Mouse (Mus musculus) erythroblast, adult 5-6 weeks (primary cell): ENCODE measurements around the gene Rapgef5. TPM values are rescaled to one million over a fixed set of nuclear protein-coding genes. Genes with fewer than 3 reads are reported as not detected.

ENCODE experiments used
- ATAC-seq: replicated peaks from 2 replicates; pipeline ENCODE4 v1.8.0; 2016; ENCODE audit warnings: moderate number of reproducible peaks, mild to moderate bottlenecking, moderate TSS enrichment, inconsistent platforms; ENCODE audit not compliant: poor library complexity, low FRiP score, severe bottlenecking
- total RNA-seq, 2 experiments: library from RNA; stranded (forward) in 1 of 2; stranded (reverse) in 1 of 2; fragments of 150-400 nt in 1 of 2; fragments of 200-764, 138-1000 nt in 1 of 2; gene quantifications; 2 replicates each; pipeline versions ENCODE4 v1.2.3 to v1.2.4; 2015 to 2017; ENCODE audit warnings: low replicate concordance in 2 of 2

The Rapgef5 gene
- total RNA-seq, 2 experiments from 2014 or later: 0.19 to 0.94 TPM

DNA sequence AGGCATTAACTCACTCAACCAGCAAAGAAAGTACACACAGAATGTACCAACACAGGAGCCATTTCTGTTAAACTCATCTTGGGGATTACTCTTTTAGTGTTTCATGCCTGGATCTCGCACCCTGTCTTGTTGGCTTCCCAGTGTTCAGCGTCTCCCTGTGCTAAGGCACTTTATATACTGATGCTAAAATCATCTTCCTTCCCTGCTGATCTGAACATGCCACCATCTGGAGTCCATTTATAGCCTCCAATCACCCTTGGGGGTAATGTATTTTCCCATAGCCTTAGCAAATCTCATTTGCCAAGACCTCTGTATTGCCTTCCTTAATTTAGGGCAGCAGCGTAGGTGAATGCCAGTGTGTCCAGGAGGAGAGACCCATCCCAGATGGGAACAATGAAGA, 11.6 kb downstream of the Rapgef5 start:
- ATAC-seq: no peak

DNA sequence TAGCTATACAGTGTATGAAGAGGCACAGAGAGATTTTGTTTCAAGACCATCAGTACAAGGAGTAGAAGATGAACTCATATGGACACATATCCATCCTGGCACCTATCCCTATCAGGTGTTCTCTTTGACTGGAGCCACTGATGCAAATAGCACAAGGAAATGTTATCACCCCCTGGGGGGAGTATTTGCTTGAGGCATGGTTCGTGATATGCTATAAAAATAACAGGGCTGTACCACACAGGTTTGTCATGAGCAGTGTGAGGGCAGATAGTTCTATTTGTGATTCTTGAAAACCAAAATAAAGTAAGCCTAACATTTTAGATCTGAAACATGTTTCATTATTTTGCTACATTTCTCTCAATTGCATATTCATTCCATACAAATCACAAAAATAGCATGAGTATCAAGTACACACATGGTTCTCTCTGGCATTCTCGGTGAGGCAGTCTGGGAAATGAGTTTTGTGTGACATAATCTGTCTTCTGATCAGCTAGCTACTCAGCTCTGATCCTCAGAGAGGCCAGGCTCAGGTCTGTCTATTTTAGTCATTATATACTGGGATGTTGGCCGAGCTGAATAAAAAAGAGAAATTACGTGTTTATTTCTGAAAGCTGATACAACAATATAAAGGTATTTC, 12.3 kb downstream of the Rapgef5 start:
- ATAC-seq: no peak

DNA sequence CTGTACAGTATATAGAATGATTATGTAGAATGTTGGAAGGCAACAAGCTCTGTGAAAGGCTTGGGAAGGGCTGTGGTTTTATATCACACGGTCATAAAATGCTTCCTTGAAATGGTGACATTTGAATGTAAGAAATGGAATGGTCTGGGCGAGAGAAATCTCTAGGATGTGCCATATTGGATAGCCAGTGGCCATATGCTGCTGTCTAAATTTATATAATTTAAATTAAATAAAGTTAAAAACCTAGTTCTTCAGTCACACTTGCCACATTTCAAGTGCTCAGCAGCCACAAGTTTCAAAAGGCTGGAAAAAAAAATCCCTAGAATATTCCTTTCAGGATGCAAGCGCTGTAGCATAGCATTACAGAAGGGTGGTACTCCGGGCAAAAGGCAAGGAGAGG, 14.8 kb downstream of the Rapgef5 start:
- no peak for ATAC-seq

DNA sequence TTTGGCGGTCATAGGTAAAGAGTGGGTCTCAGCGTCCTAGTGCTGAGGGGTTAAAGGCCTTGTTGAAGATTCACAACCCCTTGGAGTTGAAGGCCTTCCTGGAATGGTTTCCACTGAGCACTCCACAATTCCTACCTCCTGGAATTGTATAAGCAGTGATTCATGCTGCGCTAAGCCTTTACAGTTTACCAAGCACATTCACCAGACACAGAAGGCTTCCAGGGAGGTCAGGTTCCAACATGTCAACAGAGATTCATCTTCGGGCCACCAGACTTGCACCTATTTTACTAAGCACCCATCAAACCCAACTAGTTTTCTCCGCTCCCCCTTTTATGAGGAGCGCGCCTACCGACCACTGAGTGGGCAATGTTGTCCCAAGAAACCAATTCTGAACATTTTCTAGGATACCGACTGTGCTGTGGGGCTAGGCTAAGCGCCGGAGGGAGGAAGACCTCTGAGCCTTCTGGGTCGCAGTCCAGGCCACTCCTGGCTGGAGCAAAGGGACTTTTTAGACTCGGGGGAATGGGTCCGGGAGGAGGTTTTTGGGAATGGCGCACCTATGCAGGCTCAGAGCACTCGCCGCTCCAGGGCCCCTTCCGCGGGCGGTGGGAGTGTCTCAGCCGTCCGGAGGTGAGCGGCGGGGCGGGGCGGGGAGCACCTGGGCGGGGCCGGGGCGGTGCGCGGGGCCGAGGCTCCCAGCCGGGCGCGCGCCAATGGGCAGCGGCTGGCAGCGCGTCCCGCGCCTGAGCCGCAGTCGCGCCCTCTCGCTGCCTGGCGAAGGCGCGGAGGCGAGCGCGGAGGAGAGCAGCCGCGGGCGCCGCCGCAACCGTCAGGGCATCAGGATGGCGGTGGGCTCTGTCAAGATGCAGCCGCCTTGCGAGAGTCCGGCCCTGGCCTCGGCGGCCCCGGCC, 17.2 kb downstream of the Rapgef5 start:
- ATAC-seq: no peak

DNA sequence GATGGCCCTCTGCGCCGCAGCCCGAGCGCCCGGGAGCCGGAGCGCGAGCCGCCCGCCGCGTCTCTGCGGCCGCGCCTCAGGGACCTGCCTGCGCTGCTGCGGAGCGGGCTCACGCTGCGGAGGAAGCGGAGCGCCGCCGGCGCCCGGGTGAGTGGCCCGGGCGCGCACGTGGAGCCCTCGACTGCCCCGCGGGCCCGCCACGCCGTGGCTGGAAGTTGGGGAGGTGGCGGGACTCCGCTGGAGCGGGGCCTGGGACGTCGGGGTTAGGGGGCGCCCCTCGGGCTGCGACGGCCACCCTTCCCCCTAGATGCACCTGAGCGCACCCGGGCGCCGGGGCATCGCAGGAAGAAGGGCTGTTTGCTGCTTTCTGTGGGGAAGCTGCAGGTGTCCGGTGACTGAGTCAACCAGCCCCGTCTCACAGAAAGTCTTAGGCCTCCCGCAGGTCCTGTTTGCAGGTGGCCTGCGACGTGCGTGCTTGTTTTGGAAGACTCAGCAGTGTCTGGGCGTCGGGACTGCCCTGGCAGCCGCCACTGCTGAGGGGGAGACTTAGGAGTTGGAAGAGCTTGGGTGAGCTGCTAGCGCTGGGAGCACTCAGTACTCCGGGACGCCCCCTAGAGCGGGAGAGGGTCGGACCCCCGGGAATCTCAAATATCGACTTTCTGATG, 17.9 kb downstream of the Rapgef5 start:
- no peak for ATAC-seq

DNA sequence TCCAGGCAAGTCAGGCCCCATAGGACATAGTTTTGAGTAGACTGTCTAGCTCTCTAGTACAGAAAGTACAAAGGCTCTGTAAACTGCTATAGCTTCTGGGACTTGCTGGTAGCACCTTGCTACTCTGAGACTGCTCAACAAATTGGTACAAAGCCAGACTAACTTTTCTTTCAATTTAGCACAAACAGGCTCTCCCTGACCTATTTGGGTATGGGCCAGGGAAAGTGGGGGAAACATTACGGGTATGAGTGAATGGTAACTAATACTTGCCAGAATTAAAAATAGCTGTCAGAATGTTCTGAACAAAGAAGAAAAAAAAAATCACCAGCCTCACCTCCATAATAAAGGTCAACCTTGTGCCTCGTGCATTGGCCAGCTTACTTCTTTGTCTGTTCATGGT, 24.1 kb downstream of the Rapgef5 start:
- no peak for ATAC-seq

DNA sequence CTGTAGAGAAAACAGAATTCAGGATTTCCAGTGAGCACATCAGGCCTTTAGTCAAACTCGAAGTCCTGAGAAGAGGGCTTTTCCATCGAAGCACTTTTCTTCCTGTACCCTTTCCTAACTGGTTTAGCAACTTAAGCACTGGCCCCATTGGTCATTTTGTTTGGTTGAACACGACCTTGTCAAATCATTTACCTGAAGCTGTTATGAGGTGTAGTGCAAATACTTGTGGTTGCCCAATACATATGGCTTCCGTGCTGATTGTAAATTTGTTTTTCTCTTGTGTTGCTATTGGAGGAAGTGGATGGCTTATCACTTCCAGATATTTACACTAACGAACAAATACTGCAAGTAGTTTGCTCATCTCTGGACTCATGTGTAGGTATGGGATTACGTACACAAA, 29.0 kb downstream of the Rapgef5 start:
- no peak for ATAC-seq

DNA sequence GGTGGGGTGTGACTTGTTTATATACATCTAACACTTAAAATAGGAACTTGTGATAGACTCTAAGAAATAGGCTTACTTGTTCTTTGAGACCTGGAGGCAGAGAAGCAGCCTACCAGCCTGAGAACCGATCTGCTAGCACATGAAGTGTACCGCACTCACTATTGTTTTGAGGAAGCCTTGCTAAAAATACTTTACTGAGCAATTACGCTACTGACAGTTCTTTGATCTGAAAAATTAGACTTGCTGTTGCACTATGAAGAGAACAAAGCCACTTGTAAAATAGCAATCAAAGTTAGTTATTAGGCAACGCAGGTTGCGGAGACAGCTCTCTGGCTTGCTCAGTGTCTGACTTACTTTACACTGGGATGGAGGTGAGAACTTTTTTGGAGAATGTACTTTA, 37.1 kb downstream of the Rapgef5 start:
- ATAC-seq: no peak

DNA sequence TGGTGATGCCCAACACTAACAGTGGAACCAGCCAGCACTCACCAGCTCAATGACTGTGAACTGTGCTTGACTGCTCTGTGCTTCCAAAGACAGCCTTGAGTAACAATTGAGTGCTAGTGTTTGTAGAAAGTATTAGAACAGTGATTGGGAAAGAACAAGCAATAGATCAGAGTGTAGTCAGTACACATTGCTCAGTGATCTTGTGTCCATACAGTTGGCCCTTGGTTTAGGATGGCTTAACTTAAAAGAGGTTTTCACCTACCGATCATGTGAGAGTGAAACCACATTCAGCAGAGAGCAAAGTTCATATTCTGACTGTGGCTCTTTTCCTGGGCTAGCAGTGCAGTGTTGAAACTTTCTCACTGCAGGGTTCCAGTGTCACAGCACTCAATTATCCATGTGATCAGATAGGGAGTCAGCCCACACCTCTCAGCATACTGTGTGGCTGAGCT, 38.4 kb downstream of the Rapgef5 start:
- no peak for ATAC-seq

DNA sequence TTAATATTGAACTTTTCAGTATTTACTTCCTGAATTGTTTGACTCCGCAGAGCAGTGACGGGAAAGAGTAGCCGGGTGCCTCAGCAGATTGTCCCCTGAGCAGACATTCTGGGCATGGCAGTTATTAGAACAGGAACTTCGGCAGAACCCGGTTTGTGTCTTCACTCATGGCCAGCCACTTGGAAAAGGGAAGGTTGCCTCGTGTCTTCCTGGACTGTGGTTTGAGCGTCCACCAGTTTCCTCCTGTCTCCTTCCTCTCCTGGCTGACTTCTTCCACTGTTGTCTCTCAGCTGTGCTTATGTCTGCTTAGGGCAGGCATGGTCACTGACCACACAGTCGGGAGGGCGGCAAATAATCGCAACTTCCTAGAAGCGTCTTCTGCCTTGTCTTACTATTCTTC, 44.2 kb downstream of the Rapgef5 start:
- ATAC-seq: no peak

DNA sequence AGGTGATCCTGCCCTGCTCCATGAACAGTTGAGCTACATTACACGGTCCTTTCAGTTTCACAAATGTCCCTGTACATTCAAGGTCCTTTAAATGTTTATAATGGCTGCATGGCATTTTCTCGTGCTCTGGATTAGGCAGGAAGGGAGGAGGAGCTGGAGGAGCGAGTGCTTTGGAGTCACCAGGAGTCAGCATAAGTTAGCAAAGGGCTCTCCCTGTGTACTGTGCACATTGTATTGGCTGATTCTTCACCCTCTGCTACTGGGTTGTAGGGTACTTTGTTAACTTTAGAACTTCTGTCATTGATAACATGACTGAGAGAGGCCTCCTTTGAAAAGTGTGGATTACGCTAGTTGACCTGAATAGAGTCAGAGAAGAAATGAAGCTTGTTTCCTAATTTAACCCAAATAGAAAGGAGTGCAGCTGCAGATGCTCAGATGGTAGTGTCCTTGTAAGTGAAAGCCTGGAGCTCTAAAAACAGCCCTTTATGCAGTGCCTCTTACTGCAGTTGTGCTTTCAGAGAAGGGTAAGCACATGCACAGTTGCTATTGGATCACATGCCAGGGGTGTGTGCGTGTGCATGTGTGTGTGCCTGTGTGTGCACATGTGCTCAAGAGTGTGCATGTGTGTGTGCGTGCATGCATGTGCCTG, 45.3 kb downstream of the Rapgef5 start:
- ATAC-seq: no peak

DNA sequence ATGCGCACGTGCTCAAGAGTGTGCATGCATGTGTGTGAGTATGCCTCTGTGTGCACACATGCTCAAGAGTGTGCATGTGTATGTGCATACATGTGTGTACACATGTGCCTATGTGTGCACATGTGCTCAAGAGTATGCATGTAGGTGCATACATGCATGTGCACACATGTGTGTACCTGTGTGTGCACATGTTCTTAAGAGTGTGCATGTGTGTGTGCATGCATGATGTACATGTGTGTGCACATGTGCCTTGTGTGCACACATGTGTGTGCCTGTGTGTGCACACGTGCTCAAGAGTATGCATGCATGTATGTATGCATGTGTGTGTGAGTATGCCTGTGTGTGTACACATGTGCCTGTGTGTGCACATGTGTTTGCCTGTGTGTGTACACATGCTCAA, 45.8 kb downstream of the Rapgef5 start:
- no peak for ATAC-seq

DNA sequence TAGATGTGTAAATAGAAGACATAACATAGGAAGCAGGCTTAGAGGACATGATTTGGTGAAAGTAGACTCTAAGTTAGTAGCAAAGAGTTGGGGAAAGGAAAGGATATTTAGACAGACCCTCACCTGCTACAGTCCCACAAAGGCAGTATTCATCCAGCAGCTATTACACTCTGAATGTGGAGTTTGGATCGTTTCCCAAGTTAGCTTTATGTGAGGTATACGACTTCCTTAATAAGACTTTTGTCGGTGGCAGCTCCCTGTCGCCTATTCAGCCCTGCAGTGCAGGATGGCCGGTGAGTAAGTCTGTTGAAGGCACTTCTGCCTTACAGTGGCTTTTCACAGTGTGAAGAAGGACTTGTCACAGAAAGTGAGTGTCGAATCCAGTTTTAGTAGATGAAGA, 47.6 kb downstream of the Rapgef5 start:
- ATAC-seq: no peak

DNA sequence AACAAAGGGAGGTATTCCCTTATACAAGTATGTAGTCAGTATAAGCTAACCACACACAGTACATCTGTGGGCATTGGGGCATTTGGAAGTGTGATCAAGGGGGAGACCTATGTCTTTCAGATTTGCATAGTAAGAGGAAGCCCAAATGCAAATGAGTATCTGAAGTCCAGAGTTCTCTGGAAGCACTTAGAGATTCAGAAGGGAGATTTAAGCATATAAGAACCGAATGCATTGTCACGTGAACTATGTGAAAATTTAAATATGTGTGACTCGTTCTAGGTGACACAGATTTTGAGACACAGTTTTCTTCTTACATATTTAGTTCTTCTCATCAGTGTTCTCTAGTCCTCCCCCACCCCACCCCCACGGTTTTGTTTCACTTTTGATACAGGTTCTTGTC, 50.0 kb downstream of the Rapgef5 start:
- no peak for ATAC-seq

DNA sequence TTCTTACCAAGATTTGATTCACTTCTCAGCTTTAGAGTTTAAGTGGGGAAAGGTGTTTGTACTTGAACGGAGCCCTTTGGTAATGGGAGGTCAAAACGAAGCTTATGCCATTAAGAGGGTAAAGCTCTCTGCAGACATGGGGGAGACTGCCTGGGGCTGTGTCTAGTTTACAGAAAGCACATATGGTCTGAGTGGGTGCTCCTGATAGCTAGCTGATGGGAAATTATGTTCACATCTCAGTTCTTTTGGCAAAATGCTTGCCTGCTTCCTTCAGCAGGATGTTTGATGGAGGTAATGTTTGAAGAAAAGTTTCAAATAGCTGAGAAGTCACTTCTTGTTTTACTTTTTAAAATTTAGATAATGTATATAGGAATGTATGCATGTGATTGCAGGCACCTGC, 53.4 kb downstream of the Rapgef5 start:
- no peak for ATAC-seq

DNA sequence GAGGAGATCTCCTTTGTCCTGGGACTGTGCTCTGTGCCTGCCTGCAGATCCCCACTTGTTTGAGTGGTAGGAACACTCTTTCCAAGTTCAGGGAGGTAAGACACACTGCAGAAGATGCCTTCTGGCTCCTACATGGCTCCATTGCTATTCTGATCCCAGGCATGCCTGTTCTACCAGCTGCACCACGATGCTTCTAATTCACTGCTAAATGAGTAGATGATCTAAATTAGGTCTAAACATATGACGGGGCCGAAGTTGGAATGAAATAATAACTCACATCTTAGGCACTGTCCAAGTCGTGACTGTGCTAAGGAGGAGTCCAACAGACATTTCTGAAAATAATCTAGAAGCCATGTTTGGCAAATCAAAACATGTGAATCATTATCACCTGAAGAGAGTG, 68.0 kb downstream of the Rapgef5 start:
- no peak for ATAC-seq

DNA sequence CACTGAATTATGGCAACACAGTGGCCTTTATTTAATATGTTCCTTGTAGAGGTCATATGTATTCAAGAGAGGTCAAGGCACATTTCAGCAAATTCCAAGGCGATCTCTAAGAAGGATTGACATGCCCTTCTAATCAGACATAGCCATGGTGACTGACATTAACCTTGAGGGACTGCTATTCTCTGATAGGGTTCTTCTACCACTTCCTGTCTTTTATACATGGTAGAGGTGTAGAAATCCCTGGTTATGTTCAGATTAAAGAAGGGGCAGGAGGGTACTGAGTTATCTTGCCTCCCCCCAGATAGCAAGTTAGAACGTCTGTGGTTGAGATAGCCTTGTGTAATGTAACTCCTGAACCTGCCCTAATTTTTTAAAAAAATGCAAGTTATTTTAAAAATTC, 69.1 kb downstream of the Rapgef5 start:
- no peak for ATAC-seq

DNA sequence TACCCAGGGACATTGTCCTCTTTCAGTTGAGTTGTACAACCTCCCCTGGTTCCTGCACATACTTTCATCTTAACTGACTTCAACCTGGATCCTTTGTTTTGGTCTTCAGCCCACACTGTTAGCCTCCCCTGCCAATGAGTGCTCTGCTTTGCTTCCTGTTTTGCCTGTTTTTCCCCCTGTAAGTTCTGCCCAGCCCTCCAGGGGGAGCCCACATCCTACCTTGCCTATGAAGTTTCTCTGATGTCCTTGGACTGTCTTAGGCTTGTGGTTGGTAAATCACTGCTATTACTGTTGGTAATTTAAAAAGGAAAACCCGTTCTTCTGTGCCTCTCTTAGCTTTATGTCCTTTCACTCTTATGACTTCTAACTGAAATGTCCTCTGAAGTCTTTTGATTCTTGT, 69.8 kb downstream of the Rapgef5 start:
- ATAC-seq: no peak

DNA sequence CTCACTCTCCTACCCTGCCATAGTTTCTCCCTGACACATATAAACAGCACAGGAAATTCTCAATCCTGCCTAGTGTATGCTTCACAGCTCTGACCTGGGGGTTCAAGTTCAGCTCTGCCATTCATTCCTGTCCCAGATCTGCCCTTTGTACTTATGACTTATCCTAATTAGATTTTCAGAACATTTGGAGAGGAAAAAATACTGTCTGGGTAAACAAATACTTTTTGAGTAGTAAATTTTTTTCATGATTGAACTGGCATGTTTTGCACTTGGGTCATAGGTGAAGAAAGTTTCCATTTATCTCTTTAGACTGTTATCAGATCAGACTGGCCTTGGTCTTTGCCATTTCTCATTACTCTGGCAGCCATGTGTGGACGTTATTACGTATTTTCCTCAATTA, 72.9 kb downstream of the Rapgef5 start:
- no peak for ATAC-seq

DNA sequence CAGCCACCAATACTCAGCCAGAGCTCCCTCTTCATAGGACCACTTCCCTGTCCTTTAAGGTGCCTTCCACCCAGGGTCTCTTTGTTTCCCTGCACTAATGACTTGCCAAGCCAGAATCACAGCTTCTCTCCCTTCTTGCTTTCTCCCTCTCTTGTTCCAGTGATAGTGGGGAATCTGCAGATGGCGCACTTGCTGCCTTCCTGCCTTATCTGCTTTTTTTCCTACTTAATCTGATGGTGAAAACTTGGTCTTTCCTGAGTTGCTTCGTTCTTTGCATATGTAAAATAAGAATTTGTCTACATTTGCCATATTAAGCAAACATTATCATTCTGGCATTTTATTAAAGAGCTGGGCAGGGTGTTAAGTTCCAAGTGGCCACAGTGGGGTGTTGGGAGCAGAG, 75.7 kb downstream of the Rapgef5 start:
- no peak for ATAC-seq
